Mouse (Mus musculus) spleen, adult 2 months (tissue): ENCODE measurements around the gene Scand1. TPM values are rescaled to one million over a fixed set of nuclear protein-coding genes. Genes with fewer than 3 reads are reported as not detected.

Experiments used
- DNase-seq, 2 experiments: peaks; one replicate each; pipeline versions ENCODE4 v3.0.0 to v3.0.0-alpha.2; 2012 to 2021; ENCODE audit warnings: low spot score in 2 of 2, low read depth in 1 of 2
- H3K27ac ChIP-seq: fragments of 200-500 bp; 2 replicates; pipeline ENCODE4 v1.5.1; 2012; ENCODE audit warnings: low read length, inconsistent platforms; ENCODE audit not compliant: insufficient read depth
- H3K27me3 ChIP-seq: fragments of 200-500 bp; 2 replicates; pipeline ENCODE4 v1.6.1; 2012; ENCODE audit warnings: mild to moderate bottlenecking, moderate library complexity, low read length, inconsistent platforms; ENCODE audit not compliant: control insufficient read depth, insufficient read depth
- H3K36me3 ChIP-seq: fragments of 200-500 bp; 2 replicates; pipeline ENCODE4 v1.6.1; 2012; ENCODE audit warnings: mild to moderate bottlenecking, low read length, inconsistent platforms; ENCODE audit not compliant: control insufficient read depth, insufficient read depth
- H3K4me1 ChIP-seq: fragments of 200-500 bp; 2 replicates; pipeline ENCODE4 v1.6.1; 2011; ENCODE audit warnings: inconsistent platforms; ENCODE audit not compliant: control insufficient read depth, insufficient read depth, insufficient read length
- H3K4me3 ChIP-seq: fragments of 200-500 bp; 2 replicates; pipeline ENCODE4 v1.5.1; 2011; ENCODE audit warnings: mild to moderate bottlenecking, inconsistent platforms; ENCODE audit not compliant: insufficient read depth, insufficient read length; ENCODE audit errors: extremely low read depth
- CTCF ChIP-seq: fragments of 200-500 bp; IDR thresholded peaks from 2 replicates; pipeline ENCODE4 v1.5.1; 2011; ENCODE audit warnings: mild to moderate bottlenecking, inconsistent platforms; ENCODE audit not compliant: insufficient read depth, insufficient read length, insufficient replicate concordance; ENCODE audit errors: extremely low read depth
- POLR2A ChIP-seq: fragments of 200-500 bp; IDR thresholded peaks from 2 replicates; pipeline ENCODE4 v1.6.1; 2011; ENCODE audit warnings: low read depth, low read length, inconsistent platforms
- WGBS: fragments of 180-500 bp; shearing (Covaris S2); methylation state at CpG from one replicate; pipeline ENCODE4 v1.1.7; 2018; 5-methylcytosine and 5-hydroxymethylcytosine counted together
- polyA plus RNA-seq: library from polyadenylated mRNA; depleted of rRNA; stranded (reverse); fragments of >200 nt; gene quantifications from 2 replicates; pipeline ENCODE4 v1.2.3, GENCODE M21; 2012

Gene Scand1
- polyA plus RNA-seq, 1 experiment, result 167 TPM

DNA sequence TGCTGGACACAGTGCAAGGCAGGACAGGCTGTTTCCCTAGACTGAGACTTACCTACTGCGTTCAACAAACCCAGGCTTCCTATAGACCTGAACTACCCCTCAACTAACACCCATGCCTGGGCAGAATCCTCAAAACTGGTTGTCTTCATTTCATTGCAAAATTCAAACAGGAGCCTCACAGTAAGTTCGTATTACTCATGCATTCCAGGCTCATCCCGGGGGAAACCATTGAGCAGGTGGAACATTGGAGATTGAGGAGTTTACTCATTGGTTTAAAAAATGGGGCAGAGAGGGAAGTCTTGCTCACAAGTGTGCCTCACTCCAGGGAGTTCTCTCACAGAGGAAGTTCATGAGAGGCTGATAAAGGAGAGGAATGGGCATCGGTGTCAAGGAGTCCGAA, 2.0 kb downstream of the Scand1 start:
- WGBS, result 93% methylated on average over 5 of the region's 5 CpGs
- Histone ChIP-seq H3K36me3 (no peaks in the 10 kb centered on the region; the same call in 1 of the 2 replicates), H3K27me3 (no peaks in the 10 kb centered on the region), H3K27ac (peak overlapping the region; percentile 9; the same call in 1 of the 2 replicates), H3K4me1 (no peaks in the 10 kb centered on the region; the same call in 1 of the 2 replicates), H3K4me3 (no peak overlapping the region)
- no peak for TF ChIP-seq POLR2A
- no peak for DNase-seq

DNA sequence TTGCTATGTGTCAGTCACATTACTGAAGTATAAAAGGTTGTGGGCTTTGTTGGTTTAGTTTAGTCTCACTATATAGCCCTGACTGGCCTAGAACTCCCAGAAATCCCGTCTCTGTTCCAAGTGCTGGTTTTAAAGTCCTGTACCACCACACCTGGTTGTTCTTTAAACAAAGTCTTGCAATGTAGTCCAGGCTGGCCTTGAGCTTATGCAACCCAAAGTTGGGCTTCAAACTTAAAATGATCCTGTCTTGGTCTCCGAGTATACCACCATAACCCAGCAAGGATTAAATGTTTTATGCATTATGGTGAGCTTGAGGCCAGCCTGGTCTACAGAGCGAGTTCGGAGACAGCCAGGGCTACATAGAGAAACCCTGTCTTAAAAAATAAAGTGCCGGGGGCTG, 2.6 kb downstream of the Scand1 start:
- TF ChIP-seq CTCF, result no peak
- no peak for TF ChIP-seq POLR2A
- no peak overlapping the region for H3K4me3 ChIP-seq
- H3K27me3 ChIP-seq, result no peaks in the 10 kb centered on the region
- no peak overlapping the region for H3K27ac ChIP-seq
- WGBS, result 92% methylated on average over 5 of the region's 5 CpGs
- no peak for DNase-seq
- H3K4me1 ChIP-seq, result no peaks in the 10 kb centered on the region; the same call in 1 of the 2 replicates
- H3K36me3 ChIP-seq, result peaks cover under 1% of the 10 kb centered on the region; the same call in 1 of the 2 replicates

DNA sequence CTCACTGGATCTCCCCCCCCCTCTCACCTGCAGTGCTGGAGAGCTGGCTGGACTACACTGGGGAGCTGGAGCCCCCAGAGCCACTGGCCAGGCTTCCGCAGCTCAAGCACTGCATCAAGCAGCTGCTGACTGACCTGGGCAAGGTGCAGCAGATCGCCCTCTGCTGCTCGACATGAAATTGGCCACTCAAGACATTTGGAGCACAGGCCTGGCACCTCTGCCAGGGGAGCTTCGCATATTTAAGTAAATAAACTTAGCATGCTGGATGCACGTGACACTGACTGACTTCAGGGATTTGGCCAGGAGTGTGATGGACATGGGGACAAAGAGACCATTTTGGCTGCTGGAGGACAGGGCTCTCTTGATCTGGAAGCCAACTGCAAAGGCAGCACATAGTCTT, 5.2 kb downstream of the Scand1 start:
- 62% methylated on average over 5 of the region's 5 CpGs for WGBS
- Histone ChIP-seq H3K27me3 (no peaks in the 10 kb centered on the region), H3K36me3 (peaks cover 10% of the 10 kb centered on the region), H3K27ac (no peak overlapping the region), H3K4me1 (no peaks in the 10 kb centered on the region; the same call in 1 of the 2 replicates), H3K4me3 (no peak overlapping the region)
- TF ChIP-seq POLR2A, result no peak
- peak; percentile 45; the same call in 1 of the 2 replicates for TF ChIP-seq CTCF
- peak in 1 of 2 experiments; percentile 36 for DNase-seq

DNA sequence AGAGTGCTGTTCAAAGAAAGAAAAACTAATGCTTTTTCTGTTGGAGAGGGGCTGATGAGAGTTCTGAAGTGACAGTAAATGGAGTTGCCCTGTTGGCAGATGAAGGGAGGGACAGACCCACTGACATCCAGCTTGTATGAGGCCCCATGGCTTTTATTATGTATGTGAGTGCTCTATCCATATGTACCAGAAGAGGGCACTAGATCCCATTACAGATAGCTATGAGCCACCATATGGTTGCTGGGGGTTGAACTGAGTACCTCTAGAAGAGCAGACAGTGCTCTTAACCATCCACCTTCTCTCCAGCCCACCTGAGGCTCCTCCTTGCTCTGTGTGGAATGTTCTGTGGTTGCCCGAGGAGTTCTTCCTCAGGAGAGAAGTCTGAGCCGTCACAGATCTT, 6.7 kb downstream of the Scand1 start:
- H3K36me3 ChIP-seq, result peaks cover 12% of the 10 kb centered on the region
- no peaks in the 10 kb centered on the region for H3K27me3 ChIP-seq
- H3K27ac ChIP-seq, result no peak overlapping the region
- peak; percentile 13; the same call in 1 of the 2 replicates for TF ChIP-seq CTCF
- TF ChIP-seq POLR2A, result no peak
- H3K4me3 ChIP-seq, result no peak overlapping the region
- peak in 1 of 2 experiments; percentile 34 for DNase-seq
- 81% methylated on average over 2 of the region's 2 CpGs for WGBS
- no peaks in the 10 kb centered on the region; the same call in 1 of the 2 replicates for H3K4me1 ChIP-seq

DNA sequence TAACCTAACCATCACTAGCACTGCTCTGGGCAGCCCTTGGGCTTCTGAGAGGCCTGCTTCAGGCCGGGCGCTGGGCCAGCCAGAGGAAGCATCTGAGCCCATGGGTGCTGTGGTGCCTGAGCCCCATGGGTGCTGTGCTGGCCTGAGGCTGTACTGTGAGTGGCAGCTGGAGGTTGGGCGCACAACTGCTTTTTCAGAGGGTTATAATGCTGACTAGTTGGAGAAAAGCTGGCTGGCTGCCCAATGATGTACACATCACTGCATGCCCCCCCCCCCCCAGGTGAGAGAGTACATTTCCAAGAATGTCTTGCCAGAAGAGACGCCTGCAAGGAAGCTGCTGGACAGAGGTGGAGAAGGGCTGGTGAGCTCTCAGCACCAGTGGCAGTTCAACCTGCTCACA, 8.2 kb downstream of the Scand1 start:
- H3K4me3 ChIP-seq, result no peak overlapping the region
- H3K4me1 ChIP-seq, result no peaks in the 10 kb centered on the region
- DNase-seq, result no peak
- no peak for TF ChIP-seq CTCF
- no peak for TF ChIP-seq POLR2A
- WGBS, result 92% methylated on average over 4 of the region's 4 CpGs
- H3K27me3 ChIP-seq, result no peaks in the 10 kb centered on the region
- H3K27ac ChIP-seq, result no peak overlapping the region
- peaks cover 12% of the 10 kb centered on the region for H3K36me3 ChIP-seq

DNA sequence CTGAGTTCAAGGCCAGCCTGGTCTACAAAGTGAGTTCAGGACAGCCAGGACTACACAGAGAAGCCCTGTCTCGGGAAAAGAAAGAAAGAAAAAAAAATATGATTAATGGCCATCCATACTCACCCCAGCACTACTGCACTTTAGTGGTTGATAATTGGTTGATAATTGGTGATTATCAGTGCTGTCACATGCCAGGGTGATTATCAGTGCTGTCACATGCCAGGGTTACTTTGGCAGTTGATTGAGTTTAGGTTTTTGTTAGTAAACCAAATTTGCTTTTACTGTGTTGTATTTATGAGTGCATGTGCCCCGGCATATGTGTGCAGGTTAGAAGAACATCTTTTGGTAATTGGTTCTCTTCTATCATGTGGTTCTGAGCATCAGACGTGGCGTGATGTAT, 10.4 kb downstream of the Scand1 start:
- DNase-seq, result no peak
- no peak for TF ChIP-seq POLR2A
- no peak for TF ChIP-seq CTCF
- Histone ChIP-seq H3K4me1 (no peaks in the 10 kb centered on the region; the same call in 1 of the 2 replicates), H3K36me3 (peaks cover 16% of the 10 kb centered on the region), H3K27ac (no peak overlapping the region), H3K4me3 (no peak overlapping the region), H3K27me3 (no peaks in the 10 kb centered on the region)
- WGBS, result 84% methylated on average over 4 of the region's 4 CpGs

DNA sequence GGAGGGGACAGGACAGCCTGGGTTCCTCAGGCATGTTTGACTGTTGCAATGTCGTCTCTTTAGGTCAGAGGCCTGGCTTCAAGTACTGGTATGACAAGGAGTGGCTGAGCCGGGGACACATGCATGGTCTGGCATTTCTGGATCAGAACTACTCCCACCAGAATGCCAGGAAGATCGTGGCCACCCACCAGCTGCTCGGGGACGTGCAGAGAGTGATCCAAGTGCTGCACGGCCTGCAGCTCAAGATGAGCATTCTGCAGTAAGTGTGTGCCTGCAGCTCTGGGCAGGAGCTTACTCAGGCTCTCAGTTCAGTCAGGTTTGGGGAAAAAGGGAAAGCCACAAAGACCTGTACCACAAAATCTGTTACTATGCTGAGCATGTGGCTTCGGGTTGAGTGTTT, 14.0 kb downstream of the Scand1 start:
- peaks cover 9% of the 10 kb centered on the region; the same call in 1 of the 2 replicates for H3K36me3 ChIP-seq
- DNase-seq, result no peak
- H3K4me1 ChIP-seq, result peaks cover 23% of the 10 kb centered on the region
- WGBS, result 75% methylated on average over 7 of the region's 7 CpGs
- TF ChIP-seq CTCF, result no peak
- TF ChIP-seq POLR2A, result no peak
- no peaks in the 10 kb centered on the region for H3K27me3 ChIP-seq
- H3K27ac ChIP-seq, result peak overlapping the region; percentile 3; the same call in 1 of the 2 replicates
- H3K4me3 ChIP-seq, result no peak overlapping the region
